9 mouse cellular contexts compared by ENCODE assay signal in the genomic region with DNA sequence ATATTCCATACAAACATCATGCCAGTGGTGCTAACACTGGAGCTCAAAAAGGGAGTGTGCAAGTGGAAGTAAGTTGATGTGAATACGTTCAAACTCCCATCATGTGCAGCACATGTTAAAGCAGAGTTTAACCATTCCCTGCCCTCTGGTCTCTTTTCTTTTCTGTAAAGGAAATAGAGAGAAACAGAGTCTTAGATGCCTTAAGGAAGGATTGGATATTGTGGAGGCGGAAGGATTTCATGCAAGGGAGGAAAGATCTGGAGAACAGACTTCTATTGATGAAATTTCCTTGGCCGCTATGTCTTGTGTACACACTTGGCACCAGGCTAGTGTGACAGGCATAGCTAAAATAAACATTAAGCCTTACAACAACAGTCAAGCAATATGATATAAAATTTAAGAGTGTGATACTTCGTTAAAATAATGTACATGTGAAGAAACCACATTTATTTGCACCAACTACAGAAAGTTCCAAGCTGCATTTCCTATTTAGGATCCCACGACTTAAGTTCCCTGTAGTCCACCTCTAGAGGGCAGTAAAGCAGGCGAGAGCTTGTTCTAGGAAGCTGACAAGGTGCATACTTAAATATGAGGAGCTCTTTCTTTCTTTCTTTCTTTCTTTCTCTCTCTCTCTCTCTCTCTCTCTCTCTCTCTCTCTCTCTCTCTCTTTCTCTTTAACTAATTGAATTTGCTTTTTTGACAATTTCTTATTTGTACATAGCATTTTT.
DNase-seq lines count a peak whose midpoint lies in the region; ATAC-seq and TF ChIP-seq lines count a peak whose summit lies in the region.
"Had no signal": no experiment of that assay in that cellular context is flagged by ENCODE, and none has a peak within 500 bp of the region (broad histone marks: within the 10 kb centered on the region; RNA-seq: fewer than 3 reads in every experiment).

No protein-coding gene starts in this region.

- no peaks in the 10 kb centered on the region for H3K4me1 ChIP-seq in lung, embryonic 14.5 days (ENCODE audit: insufficient read depth)
- H3K4me1 ChIP-seq: neural tube, embryonic 13.5 days had no signal

- peak; percentile 57 to 73 for DNase-seq in cerebellum, postnatal 10 days
- DNase-seq in cerebellum, postnatal 4 days (ENCODE audit: low spot score in 2 of 2) = no peak
- peak; percentile 69 for DNase-seq in lung, embryonic 14.5 days
- DNase-seq in lung, postnatal 14 days = no peak
- DNase-seq in gastrocnemius, postnatal 10 days = no peak
- no peak for DNase-seq in urinary bladder, postnatal 10 days (ENCODE audit: low spot score)

- H3K9ac ChIP-seq in lung, embryonic 14.5 days = no peak overlapping the region
- H3K9ac ChIP-seq: neural tube, embryonic 13.5 days had no signal

- no peak overlapping the region for H3K4me2 ChIP-seq in lung, embryonic 14.5 days
- H3K4me2 ChIP-seq: neural tube, embryonic 13.5 days had no signal

- no peaks in the 10 kb centered on the region for H3K36me3 ChIP-seq in lung, embryonic 14.5 days (ENCODE audit: insufficient read depth)
- H3K36me3 ChIP-seq: neural tube, embryonic 13.5 days had no signal

- H3K27me3 ChIP-seq in lung, embryonic 14.5 days (ENCODE audit: insufficient read depth, low read length) = no peaks in the 10 kb centered on the region
- H3K27me3 ChIP-seq: neural tube, embryonic 13.5 days had no signal

- ATAC-seq in lung, embryonic 14.5 days (ENCODE audit: insufficient read depth) = no peak
- ATAC-seq in common myeloid progenitor, adult 5-6 weeks (replicated peaks; ENCODE audit: low read depth, poor library complexity, severe bottlenecking) = peak; percentile 73; the same call in 1 of the 2 replicates
- ATAC-seq in megakaryocyte progenitor cell, adult 5-6 weeks (replicated peaks; ENCODE audit: poor library complexity) = peak; percentile 73

- H3K4me3 ChIP-seq in lung, embryonic 14.5 days (ENCODE audit: low read depth, low read length) = no peak overlapping the region
- H3K4me3 ChIP-seq: neural tube, embryonic 13.5 days had no signal

- TF ChIP-seq CTCF in lung, embryonic 14.5 days (IDR thresholded peaks at IDR 0.05; ENCODE audit: low read depth) = peak; percentile 48

- WGBS in lung, embryonic 14.5 days = 30% methylated on average over 6 of the region's 6 CpGs

- no peak overlapping the region for H3K27ac ChIP-seq in lung, embryonic 14.5 days (ENCODE audit: low read depth)
- H3K27ac ChIP-seq: neural tube, embryonic 13.5 days had no signal

- no peaks in the 10 kb centered on the region for H3K9me3 ChIP-seq in lung, embryonic 14.5 days (ENCODE audit: low read depth, low read length)
- H3K9me3 ChIP-seq: neural tube, embryonic 13.5 days had no signal

Comparison
In these comparisons a context has a peak if more than half of its experiments do, and no peak if none do; other contexts are left out.
1. DNase-seq: peak in cerebellum, postnatal 10 days (2 of 2) and lung, embryonic 14.5 days (single experiment); none in cerebellum, postnatal 4 days (0 of 2), lung, postnatal 14 days (single experiment), gastrocnemius, postnatal 10 days (single experiment) and urinary bladder, postnatal 10 days (single experiment).